Mouse (Mus musculus) megakaryocyte, embryonic 14.5 days (primary cell): Measurements from ENCODE around the gene Olfr325.
"Not testable (repeated sequence)": the region's sequence is repeated elsewhere in the genome, so short reads cannot be mapped to it uniquely, and the experiment has no call there.

Experiments used
- FLI1 ChIP-seq: IDR thresholded peaks from 2 replicates; pipeline ENCODE4 v1.6.1; 2012; ENCODE audit warnings: low read length, inconsistent platforms, mixed read lengths
- GATA1 ChIP-seq: IDR thresholded peaks from 3 replicates; pipeline ENCODE4 v1.6.1; 2012; ENCODE audit warnings: mixed read lengths, low read length, inconsistent platforms, borderline replicate concordance

- TF ChIP-seq GATA1, FLI1: not testable (repeated sequence)
These were observed 42.8 kb upstream of the Olfr325 start, which contains the start of gene Olfr330 for GRCm38 (mm10) chr11:58534736-58535135.
